Mouse (Mus musculus): ENCODE measurements around the gene Mylk3. TPM values are rescaled to one million over a fixed set of nuclear protein-coding genes. Genes with fewer than 3 reads are reported as not detected.

The Mylk3 gene
- 4.4 and 5.4 TPM in 2 replicates for polyA plus RNA-seq (2015; fragmentation: Nextera tagmentation; extraction: Ambion mirVana)

DNA sequence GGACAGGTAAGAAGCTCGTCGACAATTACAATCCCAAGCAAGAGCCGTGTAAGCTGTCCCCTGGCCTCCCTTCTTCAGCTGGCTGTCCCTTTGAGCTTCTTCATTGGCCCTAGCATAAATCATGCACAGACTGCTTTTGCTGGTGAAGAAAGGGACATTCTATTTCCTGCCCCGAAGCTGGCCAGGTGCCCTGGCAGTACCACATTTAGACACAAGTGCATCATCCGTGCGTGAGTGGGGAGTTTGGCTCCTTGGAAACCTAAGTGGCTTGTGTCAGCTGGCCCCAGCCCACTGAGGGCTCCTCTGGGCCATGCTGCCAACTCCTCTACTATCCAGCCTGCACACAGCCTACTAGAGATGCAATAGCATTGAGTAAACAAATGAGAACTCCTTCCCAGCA, at the start of gene Mylk3:
Gene Mylk3, minus strand, starts transcription at position 141 of the 400 bp plus-strand sequence.
- no peaks in the 10 kb centered on the region for H3K27me3 ChIP-seq
- H3K27ac ChIP-seq = no peak within 1 kb of the TSS
- no peak for ATAC-seq (ENCODE audit: insufficient number of reproducible peaks, insufficient read depth, low FRiP score, low TSS enrichment, low read depth)
- H3K4me3 ChIP-seq = no peak within 1 kb of the TSS
- 86% methylated on average over 6 of the region's 6 CpGs for WGBS
- H3K4me1 ChIP-seq = peaks cover 7% of the 10 kb centered on the region
- no peak within 1 kb of the TSS for H3K9ac ChIP-seq
- no peaks in the 10 kb centered on the region for H3K36me3 ChIP-seq
- no peak within 1 kb of the TSS for H3K4me2 ChIP-seq
- no peaks in the 10 kb centered on the region for H3K9me3 ChIP-seq

- Histone ChIP-seq H3K27me3 (no peaks in the 10 kb centered on the region), H3K36me3 (no peaks in the 10 kb centered on the region), H3K4me1 (peaks cover 7% of the 10 kb centered on the region), H3K4me3 (no peak overlapping the region), H3K9me3 (no peaks in the 10 kb centered on the region), H3K9ac (no peak overlapping the region), H3K4me2 (no peak overlapping the region), H3K27ac (no peak overlapping the region)
- WGBS = 55% methylated on average over 5 of the region's 5 CpGs
- no peak for ATAC-seq (ENCODE audit: insufficient number of reproducible peaks, insufficient read depth, low FRiP score, low TSS enrichment, low read depth)
Measured at GRCm38 (mm10) chr8:85435736-85436135, 49.6 kb upstream of the Mylk3 start.

DNA sequence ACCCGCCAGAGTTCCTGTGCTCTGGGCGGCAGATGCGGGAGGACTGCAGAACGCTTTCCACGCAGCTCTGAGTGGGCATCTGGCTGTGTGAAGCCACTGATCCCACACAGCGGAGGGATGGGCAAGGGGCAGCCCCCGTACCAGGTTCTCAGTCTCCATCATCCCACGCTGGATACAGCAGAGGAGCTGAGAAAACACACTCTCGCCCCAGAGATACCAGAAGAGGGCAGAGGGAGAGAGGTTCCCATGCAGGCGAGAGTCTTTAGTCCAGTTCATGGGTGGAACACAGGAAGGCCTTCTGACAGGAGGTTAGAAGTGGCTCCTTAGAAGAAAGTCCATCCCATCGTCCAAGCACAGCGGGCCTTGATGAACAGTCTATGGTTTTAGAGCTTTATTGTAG, 48.7 kb upstream of the Mylk3 start:
- no peak overlapping the region for H3K27ac ChIP-seq
- no peak for ATAC-seq (ENCODE audit: insufficient number of reproducible peaks, insufficient read depth, low FRiP score, low TSS enrichment, low read depth)
- H3K4me1 ChIP-seq = peaks cover 11% of the 10 kb centered on the region
- H3K36me3 ChIP-seq = no peaks in the 10 kb centered on the region
- no peak overlapping the region for H3K9ac ChIP-seq
- WGBS = 67% methylated on average over 12 of the region's 12 CpGs
- H3K9me3 ChIP-seq = no peaks in the 10 kb centered on the region
- H3K4me3 ChIP-seq = no peak overlapping the region
- H3K4me2 ChIP-seq = no peak overlapping the region
- no peaks in the 10 kb centered on the region for H3K27me3 ChIP-seq

DNA sequence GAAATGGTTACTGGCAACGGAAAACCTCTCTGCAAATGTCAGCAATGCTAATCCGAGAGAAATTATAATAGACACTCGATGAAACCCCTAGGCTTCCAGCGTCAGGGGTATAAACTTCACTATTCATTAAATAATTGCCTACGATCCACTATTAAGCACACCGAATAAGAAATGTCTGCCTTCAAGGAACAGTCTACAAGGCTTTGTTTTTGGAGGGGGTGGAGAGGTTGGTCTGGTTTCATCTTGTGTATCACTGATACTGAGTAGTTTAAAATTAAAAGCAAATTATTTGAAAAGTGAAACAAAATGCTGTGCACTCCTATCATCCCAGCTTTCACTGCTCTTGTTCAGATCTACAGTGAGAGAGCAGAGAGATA, 46.9 kb upstream of the Mylk3 start:
- H3K27ac ChIP-seq = peak overlapping the region; percentile 97
- no peaks in the 10 kb centered on the region for H3K36me3 ChIP-seq
- H3K9ac ChIP-seq = peak overlapping the region; percentile 89
- H3K4me2 ChIP-seq = peak overlapping the region; percentile 71
- H3K4me1 ChIP-seq = peaks cover 24% of the 10 kb centered on the region
- no peaks in the 10 kb centered on the region for H3K27me3 ChIP-seq
- 4% methylated on average over 6 of the region's 6 CpGs for WGBS
- H3K4me3 ChIP-seq = peak overlapping the region; percentile 69
- H3K9me3 ChIP-seq = no peaks in the 10 kb centered on the region
- peak; percentile 49 for ATAC-seq (ENCODE audit: insufficient number of reproducible peaks, insufficient read depth, low FRiP score, low TSS enrichment, low read depth)

DNA sequence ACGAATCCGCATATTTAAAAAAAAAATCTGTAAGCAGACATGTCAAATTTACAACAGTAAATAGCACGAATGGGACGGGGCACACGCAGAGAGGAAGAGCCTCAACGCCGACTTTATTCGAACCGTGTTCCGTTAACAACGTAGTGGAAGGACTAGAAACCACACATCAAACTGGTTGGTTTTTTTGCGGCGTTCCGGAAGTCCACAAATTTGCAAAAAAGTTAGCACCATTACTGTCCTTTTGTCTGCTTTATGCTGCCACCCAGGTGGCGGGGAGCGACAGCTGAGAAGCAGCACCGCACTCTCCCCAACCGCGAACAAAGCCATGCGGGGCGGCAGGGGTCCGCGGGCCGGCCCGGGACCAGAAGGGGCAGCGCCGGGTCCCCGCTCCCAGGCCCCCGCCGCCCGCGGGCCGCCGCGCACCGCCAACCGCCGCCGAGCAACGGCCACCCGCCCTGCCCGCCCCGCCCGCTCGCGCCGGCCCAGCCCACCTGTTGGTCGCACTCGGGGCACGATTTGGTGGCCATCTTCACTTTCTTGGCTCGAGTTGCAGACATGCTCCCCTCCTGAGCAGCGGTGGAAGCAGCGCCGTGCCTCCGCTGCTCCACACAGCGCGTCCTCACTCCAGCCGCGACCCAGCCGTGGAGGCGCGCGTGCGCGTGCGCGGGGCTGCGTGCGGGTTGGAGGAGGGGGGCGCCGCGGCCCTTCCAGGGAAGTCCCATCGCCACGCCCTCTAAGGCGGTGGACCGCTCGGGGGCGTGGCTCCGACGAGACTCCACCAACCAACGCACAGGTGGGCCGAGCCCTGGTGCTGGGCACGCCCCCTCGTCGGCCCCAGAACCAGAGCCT, 46.2 kb upstream of the Mylk3 start, which contains the start of gene 4921524J17Rik:
Gene 4921524J17Rik, minus strand, starts transcription at position 666 of the 849 bp plus-strand sequence.
- Histone ChIP-seq H3K9ac (peak within 1 kb of the TSS; percentile 89), H3K36me3 (no peaks in the 10 kb centered on the region), H3K27ac (peak within 1 kb of the TSS; percentile 97), H3K4me2 (peak within 1 kb of the TSS; percentile 71), H3K4me1 (peaks cover 30% of the 10 kb centered on the region), H3K4me3 (peak within 1 kb of the TSS; percentile 69), H3K27me3 (no peaks in the 10 kb centered on the region), H3K9me3 (no peaks in the 10 kb centered on the region)
- under 1% methylated on average over 83 of the region's 85 CpGs for WGBS
- ATAC-seq (ENCODE audit: insufficient number of reproducible peaks, insufficient read depth, low FRiP score, low TSS enrichment, low read depth) = peak; percentile 99

GRCm38 (mm10) chr8:85431281-85432167, 45.4 kb upstream of the Mylk3 start:
- peaks cover 34% of the 10 kb centered on the region for H3K4me1 ChIP-seq
- peak overlapping the region; percentile 71 for H3K4me2 ChIP-seq
- peak overlapping the region; percentile 69 for H3K4me3 ChIP-seq
- no peaks in the 10 kb centered on the region for H3K27me3 ChIP-seq
- H3K9ac ChIP-seq = peak overlapping the region; percentile 89
- no peaks in the 10 kb centered on the region for H3K9me3 ChIP-seq
- H3K27ac ChIP-seq = peak overlapping the region; percentile 97
- no peak for ATAC-seq (ENCODE audit: insufficient number of reproducible peaks, insufficient read depth, low FRiP score, low TSS enrichment, low read depth)
- no peaks in the 10 kb centered on the region for H3K36me3 ChIP-seq
- WGBS = 4% methylated on average over 10 of the region's 10 CpGs

DNA sequence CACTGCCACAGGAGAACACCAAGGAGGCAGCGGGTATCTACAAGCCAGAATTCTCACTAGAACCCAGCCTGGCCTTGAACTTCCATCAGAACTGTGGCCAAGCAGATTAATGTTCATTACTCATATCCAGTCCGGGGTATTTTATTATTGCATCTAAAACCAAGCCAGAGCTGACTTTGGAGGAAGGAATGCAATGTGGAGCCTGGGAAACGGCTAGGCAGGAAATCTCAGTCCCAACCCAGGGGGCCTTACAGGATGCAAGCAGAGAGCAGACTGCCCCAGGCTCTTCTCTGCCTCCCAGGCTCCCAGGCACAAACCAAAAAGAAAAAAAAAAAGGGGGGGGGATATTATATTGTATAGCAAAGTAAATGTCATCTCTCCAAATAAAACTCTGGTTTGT, 44.7 kb upstream of the Mylk3 start:
- Histone ChIP-seq H3K27ac (0 out of 2 replicates have a peak overlapping the region, but pooled peaks have one; percentile 29), H3K4me2 (peak overlapping the region; percentile 71), H3K9me3 (no peaks in the 10 kb centered on the region), H3K9ac (peak overlapping the region; percentile 89), H3K36me3 (no peaks in the 10 kb centered on the region), H3K4me1 (peaks cover 34% of the 10 kb centered on the region), H3K27me3 (no peaks in the 10 kb centered on the region), H3K4me3 (peak overlapping the region; percentile 69)
- 16% methylated on average over 3 of the region's 3 CpGs for WGBS
- ATAC-seq (ENCODE audit: insufficient number of reproducible peaks, insufficient read depth, low FRiP score, low TSS enrichment, low read depth) = no peak

DNA sequence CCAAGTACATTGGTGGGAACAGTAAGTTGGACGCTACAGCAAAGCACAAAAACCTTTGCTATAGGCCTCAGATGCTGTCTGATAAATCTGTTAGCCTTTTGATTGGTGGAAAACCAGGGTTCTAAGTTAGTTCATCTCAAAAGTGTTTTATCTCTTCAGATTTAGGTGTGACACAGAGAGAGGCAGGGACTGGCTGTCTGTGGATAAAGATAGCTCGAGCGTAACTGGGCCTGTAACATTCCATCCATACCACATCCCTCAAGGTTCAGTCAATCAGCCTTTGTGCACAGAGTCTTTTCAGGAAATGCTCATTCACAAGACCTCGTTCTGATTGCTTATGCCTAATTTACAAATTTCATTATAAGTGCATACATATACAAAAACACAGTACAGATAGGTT, 43.1 kb upstream of the Mylk3 start:
- Histone ChIP-seq H3K4me3 (no peak overlapping the region), H3K27ac (peak overlapping the region; percentile 40), H3K27me3 (no peaks in the 10 kb centered on the region), H3K9ac (no peak overlapping the region), H3K4me1 (peaks cover 34% of the 10 kb centered on the region), H3K36me3 (no peaks in the 10 kb centered on the region), H3K9me3 (no peaks in the 10 kb centered on the region), H3K4me2 (peak overlapping the region; percentile 30)
- 16% methylated on average over 4 of the region's 4 CpGs for WGBS
- ATAC-seq (ENCODE audit: insufficient number of reproducible peaks, insufficient read depth, low FRiP score, low TSS enrichment, low read depth) = no peak

- H3K27me3 ChIP-seq = no peaks in the 10 kb centered on the region
- no peak overlapping the region for H3K4me3 ChIP-seq
- H3K36me3 ChIP-seq = peaks cover 8% of the 10 kb centered on the region
- peaks cover 34% of the 10 kb centered on the region for H3K4me1 ChIP-seq
- H3K27ac ChIP-seq = no peak overlapping the region
- no peaks in the 10 kb centered on the region for H3K9me3 ChIP-seq
- no peak overlapping the region for H3K9ac ChIP-seq
- no peak overlapping the region for H3K4me2 ChIP-seq
- no peak for ATAC-seq (ENCODE audit: insufficient number of reproducible peaks, insufficient read depth, low FRiP score, low TSS enrichment, low read depth)
- whole genome bisulfite sequencing = 77% methylated on average over 4 of the region's 4 CpGs
Measured at GRCm38 (mm10) chr8:85427026-85427425, 40.9 kb upstream of the Mylk3 start.

GRCm38 (mm10) chr8:85421329-85421728, 35.2 kb upstream of the Mylk3 start:
- H3K9me3 ChIP-seq = no peaks in the 10 kb centered on the region
- peaks cover 45% of the 10 kb centered on the region for H3K36me3 ChIP-seq
- H3K9ac ChIP-seq = no peak overlapping the region
- no peaks in the 10 kb centered on the region for H3K27me3 ChIP-seq
- H3K4me3 ChIP-seq = no peak overlapping the region
- no peaks in the 10 kb centered on the region; the same call in 1 of the 2 replicates for H3K4me1 ChIP-seq
- H3K4me2 ChIP-seq = no peak overlapping the region
- ATAC-seq (ENCODE audit: insufficient number of reproducible peaks, insufficient read depth, low FRiP score, low TSS enrichment, low read depth) = no peak
- no peak overlapping the region for H3K27ac ChIP-seq
- WGBS = 88% methylated on average over 1 of the region's 1 CpGs

DNA sequence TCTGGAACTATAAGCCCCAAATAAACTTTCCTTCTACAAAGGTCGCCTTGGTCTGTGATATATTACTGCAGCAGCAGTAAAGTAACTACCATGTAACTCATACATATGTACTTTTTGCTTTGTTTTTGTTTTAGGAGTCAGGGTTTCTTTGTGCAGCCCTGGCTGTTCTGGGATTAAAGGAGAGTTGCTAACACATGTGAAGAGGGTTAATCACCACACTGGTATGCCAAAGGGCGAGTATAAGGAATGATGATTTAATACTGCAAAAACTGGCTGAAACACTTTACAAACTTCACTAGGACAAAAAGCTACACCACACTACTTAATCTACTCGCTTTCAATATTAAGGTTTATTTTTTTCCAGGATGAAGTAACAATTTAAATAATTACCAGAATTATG, 22.4 kb upstream of the Mylk3 start:
- no peak overlapping the region for H3K4me2 ChIP-seq
- no peak overlapping the region for H3K9ac ChIP-seq
- 68% methylated on average over 3 of the region's 3 CpGs for WGBS
- H3K4me3 ChIP-seq = no peak overlapping the region
- H3K4me1 ChIP-seq = no peaks in the 10 kb centered on the region
- H3K9me3 ChIP-seq = no peaks in the 10 kb centered on the region
- no peaks in the 10 kb centered on the region for H3K27me3 ChIP-seq
- H3K36me3 ChIP-seq = peaks cover 10% of the 10 kb centered on the region
- ATAC-seq (ENCODE audit: insufficient number of reproducible peaks, insufficient read depth, low FRiP score, low TSS enrichment, low read depth) = no peak
- no peak overlapping the region for H3K27ac ChIP-seq

Measured in embryonic facial prominence, embryonic 13.5 days (tissue).